Mouse (Mus musculus): ENCODE measurements at regions not wholly inside any gene's neighbourhood (a gene's known extent, or its start where the extent isn't known, plus 50 kb on each side); places are given as distances from the start of the nearest gene placed in this dataset.

GRCm38 (mm10) chr7:69488630-69489029 lies 739.6 kb upstream of the Arrdc4 start:
- no peak overlapping the region for H3K9ac ChIP-seq (ENCODE audit: low read depth, low read length)
- no peak for DNase-seq (ENCODE audit: extremely low read depth, low read depth, low spot score)
- WGBS = 71% methylated on average over 6 of the region's 6 CpGs
- H3K27ac ChIP-seq (replicated peaks; ENCODE audit: insufficient read depth, low read depth, low read length) = no peak overlapping the region
- H3K27me3 ChIP-seq (ENCODE audit: control insufficient read depth, insufficient read depth, low read length) = no peaks in the 10 kb centered on the region
- H3K79me2 ChIP-seq (ENCODE audit: control insufficient read depth, insufficient read depth, low read length) = no peaks in the 10 kb centered on the region
- H3K4me1 ChIP-seq (ENCODE audit: control insufficient read depth, insufficient read depth, low read length) = no peaks in the 10 kb centered on the region
- H3K36me3 ChIP-seq (ENCODE audit: control insufficient read depth, insufficient read depth, low read length) = no peaks in the 10 kb centered on the region
- H3K4me3 ChIP-seq (ENCODE audit: insufficient read depth, low read depth, low read length) = no peak overlapping the region
- no peak for TF ChIP-seq POLR2A (IDR thresholded peaks at IDR 0.05; ENCODE audit: extremely low read depth, insufficient read depth, low read length)
- TF ChIP-seq CTCF (IDR thresholded peaks at IDR 0.05; ENCODE audit: low read depth, low read length) = no peak

GRCm38 (mm10) chr7:69487111-69487510 lies 738.1 kb upstream of the Arrdc4 start:
- no peaks in the 10 kb centered on the region for H3K27me3 ChIP-seq (ENCODE audit: control insufficient read depth, insufficient read depth, low read length)
- H3K36me3 ChIP-seq (ENCODE audit: control insufficient read depth, insufficient read depth, low read length) = no peaks in the 10 kb centered on the region
- no peak for DNase-seq (ENCODE audit: extremely low read depth, low read depth, low spot score)
- WGBS = 69% methylated on average over 3 of the region's 3 CpGs
- H3K27ac ChIP-seq (replicated peaks; ENCODE audit: insufficient read depth, low read depth, low read length) = no peak overlapping the region
- H3K9ac ChIP-seq (ENCODE audit: low read depth, low read length) = no peak overlapping the region
- no peaks in the 10 kb centered on the region for H3K79me2 ChIP-seq (ENCODE audit: control insufficient read depth, insufficient read depth, low read length)
- no peak overlapping the region for H3K4me3 ChIP-seq (ENCODE audit: insufficient read depth, low read depth, low read length)
- H3K4me1 ChIP-seq (ENCODE audit: control insufficient read depth, insufficient read depth, low read length) = no peaks in the 10 kb centered on the region
- TF ChIP-seq POLR2A (IDR thresholded peaks at IDR 0.05; ENCODE audit: extremely low read depth, insufficient read depth, low read length) (no peak), CTCF (IDR thresholded peaks at IDR 0.05; ENCODE audit: low read depth, low read length) (no peak)

GRCm38 (mm10) chr7:69484552-69484951 lies 735.5 kb upstream of the Arrdc4 start:
- no peak for TF ChIP-seq POLR2A (IDR thresholded peaks at IDR 0.05; ENCODE audit: extremely low read depth, insufficient read depth, low read length)
- TF ChIP-seq CTCF (IDR thresholded peaks at IDR 0.05; ENCODE audit: low read depth, low read length) = no peak
- DNase-seq (ENCODE audit: extremely low read depth, low read depth, low spot score) = no peak
- Histone ChIP-seq H3K4me1 (ENCODE audit: control insufficient read depth, insufficient read depth, low read length) (no peaks in the 10 kb centered on the region), H3K79me2 (ENCODE audit: control insufficient read depth, insufficient read depth, low read length) (no peaks in the 10 kb centered on the region), H3K4me3 (ENCODE audit: insufficient read depth, low read depth, low read length) (no peak overlapping the region), H3K36me3 (ENCODE audit: control insufficient read depth, insufficient read depth, low read length) (no peaks in the 10 kb centered on the region), H3K9ac (ENCODE audit: low read depth, low read length) (no peak overlapping the region), H3K27ac (replicated peaks; ENCODE audit: insufficient read depth, low read depth, low read length) (no peak overlapping the region), H3K27me3 (ENCODE audit: control insufficient read depth, insufficient read depth, low read length) (no peaks in the 10 kb centered on the region)
- WGBS = 79% methylated on average over 4 of the region's 4 CpGs

Measured in liver, adult 2 months (tissue).